Comparison of ENCODE assay signal across 8 mouse cellular contexts in the genomic region with DNA sequence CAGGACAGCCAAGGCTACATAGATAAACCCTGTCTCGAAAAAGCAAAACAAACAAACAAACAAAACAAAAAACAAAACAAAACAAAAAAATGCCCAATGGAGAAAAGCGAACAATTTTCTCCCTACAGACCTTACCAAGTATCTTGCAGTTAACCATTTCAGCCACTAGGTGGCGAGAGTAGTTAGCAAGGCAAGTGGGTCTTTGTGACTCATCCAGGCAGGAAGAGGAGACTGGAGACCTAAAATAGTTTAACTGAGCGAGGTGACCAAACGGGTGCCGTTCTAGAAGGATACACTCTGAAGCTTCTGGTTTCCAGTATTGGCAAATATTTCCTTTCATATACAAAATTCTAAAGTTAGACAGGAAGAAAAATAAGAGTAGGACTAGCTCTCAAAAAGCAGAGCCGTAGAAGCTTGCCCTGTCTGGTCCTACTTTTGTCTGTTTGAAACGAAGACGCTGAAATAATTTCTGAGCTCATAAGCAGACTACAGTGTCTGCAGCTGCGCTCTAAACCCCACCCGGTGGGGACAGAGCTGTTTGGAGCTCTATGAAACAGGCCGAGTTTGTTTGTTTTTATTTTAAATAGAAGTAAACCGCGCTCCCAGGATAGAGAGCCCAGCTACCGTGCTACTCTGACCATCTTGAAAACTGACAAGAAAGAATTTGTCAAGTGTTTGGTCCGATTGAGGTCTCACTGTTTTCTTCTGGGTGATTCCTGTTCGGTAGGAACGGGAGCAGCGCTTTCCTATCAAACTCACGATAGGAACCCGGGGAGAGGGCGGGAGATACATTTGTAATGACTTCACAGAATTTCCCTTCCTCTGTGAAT. TPM values are rescaled to one million over a fixed set of nuclear protein-coding genes. Genes with fewer than 3 reads are reported as not detected.
A peak's percentile ranks its signal among the peaks of the same experiment; 100 is the strongest.
DNase-seq lines count a peak whose midpoint lies in the region; ATAC-seq and TF ChIP-seq lines count a peak whose summit lies in the region.

No protein-coding gene starts in this region.

- H3K4me3 ChIP-seq in embryonic facial prominence, embryonic 11.5 days (ENCODE audit: low read depth, low read length), result no peak overlapping the region
- H3K4me3 ChIP-seq in heart, adult 2 months, result peak overlapping the region; percentile 43
- no peak overlapping the region for H3K4me3 ChIP-seq in kidney, adult 2 months (ENCODE audit: insufficient read depth, low read depth, low read length)
- no peak overlapping the region for H3K4me3 ChIP-seq in limb, embryonic 11.5 days (ENCODE audit: low read depth, low read length)
- no peak overlapping the region for H3K4me3 ChIP-seq in midbrain, embryonic 14.5 days (replicated peaks; ENCODE audit: low read depth, low read length)

- 41% methylated on average over 22 of the region's 22 CpGs for WGBS in embryonic facial prominence, embryonic 11.5 days
- 5% methylated on average over 22 of the region's 22 CpGs for WGBS in heart, adult 2 months
- WGBS in kidney, adult 2 months, result 20% methylated on average over 22 of the region's 22 CpGs
- WGBS in limb, embryonic 11.5 days, result 50% methylated on average over 22 of the region's 22 CpGs
- 50% methylated on average over 22 of the region's 22 CpGs for WGBS in midbrain, embryonic 14.5 days

- H3K27me3 ChIP-seq in embryonic facial prominence, embryonic 11.5 days (ENCODE audit: control insufficient read depth, insufficient read depth, low read length), result no peaks in the 10 kb centered on the region
- no peaks in the 10 kb centered on the region for H3K27me3 ChIP-seq in heart, adult 2 months (ENCODE audit: control insufficient read depth, insufficient read depth, low read length)
- H3K27me3 ChIP-seq in kidney, adult 2 months (replicated peaks; ENCODE audit: control insufficient read depth, insufficient read depth, low read length), result no peaks in the 10 kb centered on the region
- no peaks in the 10 kb centered on the region for H3K27me3 ChIP-seq in limb, embryonic 11.5 days (ENCODE audit: control insufficient read depth, insufficient read depth, low read length)
- H3K27me3 ChIP-seq in midbrain, embryonic 14.5 days (ENCODE audit: control insufficient read depth, insufficient read depth, low read length), result no peaks in the 10 kb centered on the region

- TF ChIP-seq POLR2A in heart, adult 2 months (IDR thresholded peaks at IDR 0.05; ENCODE audit: insufficient read depth, low read depth, low read length), result peak; percentile 67
- TF ChIP-seq POLR2A in kidney, adult 2 months (IDR thresholded peaks at IDR 0.05; ENCODE audit: low read depth, low read length), result no peak

- peak; percentile 40 for DNase-seq in 3134 (ENCODE audit: extremely low read depth, insufficient read length, low spot score)
- DNase-seq in adrenal gland, adult 8-10 months, result peak; percentile 59
- DNase-seq in embryonic facial prominence, embryonic 11.5 days (ENCODE audit: low spot score), result peak; percentile 94
- peak; percentile 56 to 75 for DNase-seq in heart, adult 2 months
- peak; percentile 93 for DNase-seq in kidney, adult 2 months
- DNase-seq in limb, embryonic 11.5 days (ENCODE audit: low spot score), result peak; percentile 81
- DNase-seq in midbrain, embryonic 14.5 days, result peak; percentile 94
- DNase-seq in spleen, postnatal 10 days (ENCODE audit: low spot score in 2 of 2), result peak; percentile 33 to 69

- TF ChIP-seq CTCF in heart, adult 2 months (IDR thresholded peaks at IDR 0.05), result peak; percentile 94
- peak; percentile 76 for TF ChIP-seq CTCF in kidney, adult 2 months (conservative IDR thresholded peaks at IDR 0.05; ENCODE audit: insufficient read depth, insufficient read length, low read depth, low read length)

- TF ChIP-seq EP300 in heart, adult 2 months (IDR thresholded peaks at IDR 0.05; ENCODE audit: insufficient read depth, low read depth, low read length), result peak; percentile 88

- intact Hi-C loops in heart, adult 2 months (cut with DNase I), result loop anchor here (1.0 to 5.0 kb wide), 9 partner anchors 23 to 371 kb away; a partner anchor contains a TSS

- no peaks in the 10 kb centered on the region for H3K4me1 ChIP-seq in embryonic facial prominence, embryonic 11.5 days (ENCODE audit: control insufficient read depth, insufficient read depth, low read length)
- peaks cover 21% of the 10 kb centered on the region for H3K4me1 ChIP-seq in heart, adult 2 months (ENCODE audit: control insufficient read depth, insufficient read depth, low read length)
- no peaks in the 10 kb centered on the region for H3K4me1 ChIP-seq in kidney, adult 2 months (ENCODE audit: control insufficient read depth, insufficient read depth, low read length)
- 0 out of 2 replicates have a peak, but pooled peaks cover 3% of the 10 kb centered on the region for H3K4me1 ChIP-seq in limb, embryonic 11.5 days (ENCODE audit: control insufficient read depth, insufficient read depth, low read length)
- H3K4me1 ChIP-seq in midbrain, embryonic 14.5 days (ENCODE audit: control insufficient read depth, insufficient read depth, low read length), result peaks cover 5% of the 10 kb centered on the region; the same call in 1 of the 2 replicates

- H3K36me3 ChIP-seq in embryonic facial prominence, embryonic 11.5 days (replicated peaks; ENCODE audit: control insufficient read depth, insufficient read depth, low read depth, low read length), result no peaks in the 10 kb centered on the region
- H3K36me3 ChIP-seq in heart, adult 2 months (ENCODE audit: control insufficient read depth, insufficient read depth, low read length), result 0 out of 2 replicates have a peak, but pooled peaks cover 2% of the 10 kb centered on the region
- H3K36me3 ChIP-seq in kidney, adult 2 months (ENCODE audit: control insufficient read depth, insufficient read depth, low read length), result no peaks in the 10 kb centered on the region
- no peaks in the 10 kb centered on the region for H3K36me3 ChIP-seq in limb, embryonic 11.5 days (ENCODE audit: control insufficient read depth, insufficient read depth, low read length)
- H3K36me3 ChIP-seq in midbrain, embryonic 14.5 days (ENCODE audit: control insufficient read depth, insufficient read depth, low read length), result no peaks in the 10 kb centered on the region

- no peaks in the 10 kb centered on the region for H3K9me3 ChIP-seq in embryonic facial prominence, embryonic 11.5 days (replicated peaks; ENCODE audit: control insufficient read depth, low read length)
- no peaks in the 10 kb centered on the region for H3K9me3 ChIP-seq in limb, embryonic 11.5 days (ENCODE audit: control insufficient read depth, low read length)
- H3K9me3 ChIP-seq in midbrain, embryonic 14.5 days (ENCODE audit: control insufficient read depth, low read length), result no peaks in the 10 kb centered on the region

- H3K27ac ChIP-seq in embryonic facial prominence, embryonic 11.5 days (replicated peaks; ENCODE audit: low read depth, low read length), result no peak overlapping the region
- peak overlapping the region; percentile 88 for H3K27ac ChIP-seq in heart, adult 2 months
- H3K27ac ChIP-seq in kidney, adult 2 months (ENCODE audit: insufficient read depth, low read depth, low read length), result peak overlapping the region; percentile 81
- no peak overlapping the region for H3K27ac ChIP-seq in limb, embryonic 11.5 days (replicated peaks; ENCODE audit: low read depth, low read length)
- H3K27ac ChIP-seq in midbrain, embryonic 14.5 days (replicated peaks; ENCODE audit: low read depth, low read length), result no peak overlapping the region

- H3K9ac ChIP-seq in embryonic facial prominence, embryonic 11.5 days (replicated peaks; ENCODE audit: low read length), result no peak overlapping the region
- peak overlapping the region; percentile 71 for H3K9ac ChIP-seq in heart, adult 2 months (ENCODE audit: low read depth, low read length)
- H3K9ac ChIP-seq in limb, embryonic 11.5 days (ENCODE audit: low read length), result no peak overlapping the region
- no peak overlapping the region for H3K9ac ChIP-seq in midbrain, embryonic 14.5 days (replicated peaks; ENCODE audit: low read length)

- no peak; the same call in 1 of the 2 replicates for ATAC-seq in embryonic facial prominence, embryonic 11.5 days (replicated peaks; ENCODE audit: insufficient number of reproducible peaks, low FRiP score, low TSS enrichment, low read depth)
- ATAC-seq in limb, embryonic 11.5 days (ENCODE audit: insufficient number of reproducible peaks, low FRiP score, low TSS enrichment, low read depth), result peak; percentile 50; the same call in 1 of the 2 replicates
- no peak for ATAC-seq in midbrain, embryonic 14.5 days (ENCODE audit: low FRiP score, low TSS enrichment)

- peak overlapping the region; percentile 13 for H3K4me2 ChIP-seq in embryonic facial prominence, embryonic 11.5 days (ENCODE audit: low read depth, low read length)
- H3K4me2 ChIP-seq in limb, embryonic 11.5 days (ENCODE audit: low read depth, severe bottlenecking), result no peak overlapping the region
- peak overlapping the region; percentile 35 for H3K4me2 ChIP-seq in midbrain, embryonic 14.5 days (ENCODE audit: low read length)

- H3K79me2 ChIP-seq in heart, adult 2 months (replicated peaks; ENCODE audit: control insufficient read depth, insufficient read depth, low read length), result no peaks in the 10 kb centered on the region

RNA-seq across cellular contexts. Expression of a gene that starts 31.0 kb away (rescaled TPM):
- under 1 TPM in 1 of 4 experiments, not detected in 3; 0.28 TPM for total RNA-seq in adrenal gland, adult 8-10 months (2022)
- polyA plus RNA-seq in embryonic facial prominence, embryonic 11.5 days (2014; fragmentation: Nextera tagmentation; extraction: Ambion mirVana), result 0.14 TPM in 1 of 2 replicates, not detected in the other
- total RNA-seq in heart, adult 2 months (2021), result not detected
- polyA plus RNA-seq in heart, adult 2 months (2012; rRNA removed), result 0.08 TPM in 1 of 2 replicates, not detected in the other
- 0.08 and 0.13 TPM in 2 replicates for polyA plus RNA-seq in kidney, adult 2 months (2012; rRNA removed)
- polyA plus RNA-seq in limb, embryonic 11.5 days (2014; fragmentation: Nextera tagmentation; extraction: Ambion mirVana), result 0.18 and 0.28 TPM in 2 replicates
- 0.13 TPM in 1 of 2 replicates, not detected in the other for polyA plus RNA-seq in midbrain, embryonic 14.5 days (2014; fragmentation: Nextera tagmentation; extraction: Ambion mirVana)

Comparison
In these comparisons a context has a peak if more than half of its experiments do, and no peak if none do; other contexts are left out.
1. DNase-seq: peak in every context shown above with its lines; median percentile 94 in embryonic facial prominence, embryonic 11.5 days; 94 in midbrain, embryonic 14.5 days; 93 in kidney, adult 2 months; 81 in limb, embryonic 11.5 days; 66 in heart, adult 2 months; 59 in adrenal gland, adult 8-10 months; 51 in spleen, postnatal 10 days; 40 in 3134.
2. H3K27ac ChIP-seq: peak in heart, adult 2 months (single experiment) and kidney, adult 2 months (single experiment); none in embryonic facial prominence, embryonic 11.5 days (single experiment), limb, embryonic 11.5 days (single experiment) and midbrain, embryonic 14.5 days (single experiment).